Mouse (Mus musculus): ENCODE results near the gene Psmc5.

Gene Psmc5

DNA sequence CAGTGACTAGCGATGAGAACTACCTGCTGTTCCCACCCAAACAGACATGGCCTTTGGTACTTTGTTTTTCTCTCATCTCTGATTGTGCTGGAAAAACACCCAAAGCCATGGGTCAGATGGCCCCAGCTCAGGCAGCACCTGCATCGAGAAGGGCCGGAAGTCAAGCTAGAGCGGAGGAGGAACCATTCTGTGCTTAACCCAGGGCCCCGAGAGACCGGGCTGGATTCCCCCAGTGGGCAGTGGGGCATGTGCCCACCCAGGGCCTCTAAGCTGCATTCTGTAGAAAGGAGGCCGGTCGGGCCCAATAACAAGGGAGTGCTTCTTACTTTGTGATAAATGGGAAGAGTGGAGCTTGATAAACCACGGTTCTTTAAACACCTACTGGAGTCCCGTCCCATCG lies 52.2 kb downstream of the Psmc5 start:
- no peak for DNase-seq

DNA sequence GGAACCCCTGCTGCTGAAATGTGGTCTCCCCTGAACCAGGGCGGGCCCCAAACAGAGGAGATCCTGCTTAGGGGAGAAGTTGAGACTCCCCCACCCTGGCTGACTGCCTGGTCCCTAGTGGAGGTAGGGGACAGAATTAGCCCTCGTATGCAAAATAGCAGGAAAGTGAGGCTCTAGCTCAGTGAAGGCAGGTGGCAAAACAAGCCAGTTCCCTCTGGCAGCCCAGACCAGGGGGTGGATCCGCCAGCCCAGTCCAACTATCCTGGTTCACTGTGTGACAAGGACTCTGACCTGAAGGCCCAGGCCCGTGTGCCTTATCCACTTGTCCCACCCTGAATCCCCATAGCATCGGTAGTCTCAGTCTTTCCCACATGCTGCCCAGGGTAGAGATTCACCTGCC lies 54.2 kb downstream of the Psmc5 start:
- DNase-seq: no peak

All from cerebellum, adult 9-11 months (tissue).